Mouse (Mus musculus): ENCODE results near the gene Gm340.

The Gm340 gene

GRCm38 (mm10) chr19:41613325-41614087 lies 31.3 kb downstream of the Gm340 start:
- no peak for DNase-seq (ENCODE audit: low read depth, low spot score)

GRCm38 (mm10) chr19:41615606-41616224 lies 33.5 kb downstream of the Gm340 start:
- DNase-seq (ENCODE audit: low read depth, low spot score), result no peak

GRCm38 (mm10) chr19:41616274-41616673 lies 34.1 kb downstream of the Gm340 start:
- DNase-seq (ENCODE audit: low read depth, low spot score), result no peak

- no peak for DNase-seq (ENCODE audit: low read depth, low spot score)
Observed at GRCm38 (mm10) chr19:41617102-41617501, 34.9 kb downstream of the Gm340 start.

DNA sequence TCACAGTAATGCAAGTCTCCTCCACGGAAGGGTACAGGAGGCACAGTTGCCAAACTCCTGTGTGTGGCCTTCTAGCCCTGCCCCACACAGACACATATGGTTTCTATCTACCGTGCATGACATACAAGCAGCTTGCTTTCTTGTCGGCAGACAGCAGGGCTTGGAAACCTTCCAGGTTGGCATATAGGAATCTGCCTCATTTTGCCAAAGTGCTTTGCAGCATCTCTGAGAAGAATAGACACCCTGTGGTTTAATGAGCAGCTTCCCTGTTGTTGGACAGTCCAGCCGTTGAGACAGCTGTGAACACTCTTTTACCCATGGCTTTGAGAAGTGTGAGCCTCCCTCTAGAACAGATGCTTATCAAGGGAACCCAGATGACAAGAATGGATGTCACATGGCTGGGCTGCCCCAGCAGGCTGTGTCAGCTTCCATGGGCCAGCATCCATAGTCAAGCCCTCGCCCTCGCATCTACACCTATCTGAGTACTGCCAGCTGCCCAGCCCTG lies 36.0 kb downstream of the Gm340 start:
- DNase-seq (ENCODE audit: low read depth, low spot score), result no peak

GRCm38 (mm10) chr19:41618771-41619385 lies 36.7 kb downstream of the Gm340 start:
- no peak for DNase-seq (ENCODE audit: low read depth, low spot score)

DNA sequence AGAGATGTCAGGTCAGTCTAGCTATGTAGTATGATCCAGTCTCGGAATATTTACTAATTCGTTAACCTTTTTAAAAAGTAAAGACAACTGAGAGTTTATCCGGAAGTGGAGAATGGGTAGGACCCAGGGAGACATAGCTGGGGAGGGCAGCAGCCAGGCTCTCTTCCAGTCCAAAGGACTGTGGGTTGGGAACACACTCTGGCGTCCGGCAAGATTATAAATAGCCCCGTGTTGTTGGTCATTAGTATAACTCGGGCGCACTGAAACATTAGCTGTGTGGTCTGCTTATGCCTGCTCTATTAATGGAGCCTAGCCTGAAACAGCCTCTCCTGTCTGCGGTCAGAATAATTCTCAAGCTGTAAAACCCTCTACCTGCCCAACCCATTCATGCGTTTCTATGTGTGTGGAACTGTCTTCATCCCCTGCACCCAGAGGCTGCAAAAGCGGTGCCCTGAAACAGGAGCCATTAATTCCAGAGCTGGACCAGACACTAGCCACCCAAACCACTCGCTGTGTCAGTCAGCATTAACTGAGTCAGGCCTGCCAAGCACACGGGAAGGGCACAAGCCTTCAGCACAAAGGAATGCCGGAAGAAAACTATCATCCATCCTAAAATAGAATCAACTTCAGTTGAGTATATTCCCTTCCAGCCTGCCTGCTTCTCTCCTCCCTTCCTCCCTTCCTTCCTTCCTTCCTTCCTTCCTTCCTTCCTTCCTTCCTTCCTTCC lies 38.4 kb downstream of the Gm340 start:
- no peak for DNase-seq (ENCODE audit: low read depth, low spot score)

DNA sequence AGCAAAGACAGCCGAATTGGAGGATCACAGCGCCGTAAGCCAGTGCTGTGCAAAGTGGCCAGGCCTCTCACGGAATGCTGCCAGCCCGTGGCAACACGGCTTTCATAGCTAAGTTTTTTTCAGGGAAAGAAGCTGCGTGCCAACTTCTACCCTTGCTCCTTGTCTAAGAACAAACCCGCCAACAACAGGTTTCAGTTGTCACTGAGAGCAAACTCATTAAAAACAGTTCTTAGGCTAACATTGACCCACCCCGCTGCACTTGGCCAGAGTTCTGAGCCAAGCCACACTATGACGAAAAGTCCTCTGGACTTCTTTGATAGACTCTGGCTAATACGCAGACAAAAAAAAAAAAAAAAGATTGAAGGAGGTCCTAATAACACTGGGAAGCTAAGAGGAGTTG lies 46.8 kb downstream of the Gm340 start:
- DNase-seq (ENCODE audit: low read depth, low spot score), result no peak

DNA sequence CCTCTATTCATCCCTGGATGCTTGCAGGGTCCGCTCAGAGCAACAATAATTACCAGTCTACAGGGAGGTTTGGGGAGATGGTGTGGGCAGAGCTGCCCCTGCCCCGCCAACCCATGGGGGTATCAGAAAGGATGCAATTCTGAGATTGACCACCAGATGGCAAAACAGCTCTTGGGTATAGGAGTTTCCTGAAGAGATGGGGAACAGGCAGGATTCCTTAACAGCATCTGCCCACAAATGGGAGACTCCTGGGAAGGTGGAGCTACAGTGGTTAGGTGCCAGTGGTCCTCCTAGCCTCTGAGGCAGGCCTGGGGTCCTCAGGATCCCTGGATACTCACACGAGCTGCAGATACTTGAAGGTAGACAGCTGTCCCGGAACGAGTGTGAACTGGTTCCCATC lies 47.4 kb downstream of the Gm340 start:
- peak; percentile 71 for DNase-seq (ENCODE audit: low read depth, low spot score)

GRCm38 (mm10) chr19:41634099-41634498 lies 51.9 kb downstream of the Gm340 start:
- DNase-seq (ENCODE audit: low read depth, low spot score), result no peak

GRCm38 (mm10) chr19:41634999-41635398 lies 52.8 kb downstream of the Gm340 start:
- DNase-seq (ENCODE audit: low read depth, low spot score), result no peak

All from ES-CJ7 (cell line).